Mouse (Mus musculus) intestine, embryonic 15.5 days (tissue): ENCODE measurements around the gene 1110008P14Rik. TPM values are rescaled to one million over a fixed set of nuclear protein-coding genes. Genes with fewer than 3 reads are reported as not detected.

Experiments used
- ATAC-seq: fragments of 200-750 bp; cut with Nextera tagmentation; 2 replicates; pipeline ENCODE4 v1.8.0; 2017; ENCODE audit warnings: moderate TSS enrichment, moderate library complexity
- H3K27ac ChIP-seq: fragments of 300-500 bp; sonication (generic); 2 replicates; pipeline ENCODE4 v1.5.1; 2015; ENCODE audit warnings: mild to moderate bottlenecking, inconsistent platforms
- H3K27me3 ChIP-seq: fragments of 300-500 bp; sonication (generic); replicated peaks from 2 replicates; pipeline ENCODE4 v1.6.1; 2015; ENCODE audit warnings: inconsistent platforms
- H3K36me3 ChIP-seq: fragments of 300-500 bp; sonication (generic); 2 replicates; pipeline ENCODE4 v1.6.1; 2015; ENCODE audit warnings: inconsistent platforms
- H3K4me1 ChIP-seq: fragments of 300-500 bp; sonication (generic); replicated peaks from 2 replicates; pipeline ENCODE4 v1.6.1; 2015; ENCODE audit warnings: inconsistent platforms
- H3K4me2 ChIP-seq: fragments of 300-500 bp; sonication (generic); replicated peaks from 2 replicates; pipeline ENCODE4 v1.6.1; 2015; ENCODE audit warnings: mild to moderate bottlenecking, inconsistent platforms
- H3K4me3 ChIP-seq: fragments of 300-500 bp; sonication (generic); replicated peaks from 2 replicates; pipeline ENCODE4 v1.5.1; 2015; ENCODE audit warnings: inconsistent platforms
- H3K9ac ChIP-seq: fragments of 300-500 bp; sonication (generic); 2 replicates; pipeline ENCODE4 v1.6.1; 2015; ENCODE audit warnings: inconsistent platforms
- H3K9me3 ChIP-seq: fragments of 300-500 bp; sonication (generic); 2 replicates; pipeline ENCODE4 v1.6.1; 2016; ENCODE audit warnings: inconsistent platforms
- WGBS: fragments of 180-500 bp; shearing (Covaris S2); methylation state at CpG from one replicate; pipeline ENCODE4 v1.1.7; 2015; 5-methylcytosine and 5-hydroxymethylcytosine counted together
- polyA plus RNA-seq: library from polyadenylated mRNA; unstranded; fragments of >200 nt; fragmentation: Nextera tagmentation; extraction: Ambion mirVana; gene quantifications from 2 replicates; pipeline ENCODE4 v1.2.1, GENCODE M21; 2015

1110008P14Rik gene
- polyA plus RNA-seq, 1 experiment from 2014 or later, result 38.6 TPM

- H3K9me3 ChIP-seq, result no peaks in the 10 kb centered on the region
- 80% methylated on average over 14 of the region's 14 CpGs for WGBS
Observed at GRCm38 (mm10) chr2:32344598-32345321, 37.0 kb downstream of the 1110008P14Rik start.

GRCm38 (mm10) chr2:32344056-32344455, 37.7 kb downstream of the 1110008P14Rik start:
- no peaks in the 10 kb centered on the region for H3K27me3 ChIP-seq
- 83% methylated on average over 10 of the region's 10 CpGs for WGBS
- no peak overlapping the region for H3K4me2 ChIP-seq
- no peaks in the 10 kb centered on the region for H3K36me3 ChIP-seq
- 0 out of 2 replicates have a peak, but pooled peaks cover 4% of the 10 kb centered on the region for H3K4me1 ChIP-seq
- ATAC-seq, result no peak
- H3K9ac ChIP-seq, result no peak overlapping the region
- no peaks in the 10 kb centered on the region for H3K9me3 ChIP-seq
- H3K27ac ChIP-seq, result no peak overlapping the region
- no peak overlapping the region for H3K4me3 ChIP-seq

More at GRCm38 (mm10) chr2:32344598-32345321, 37.0 kb downstream of the 1110008P14Rik start:
- no peak overlapping the region for H3K4me2 ChIP-seq
- H3K4me3 ChIP-seq, result no peak overlapping the region
- H3K4me1 ChIP-seq, result 0 out of 2 replicates have a peak, but pooled peaks cover 7% of the 10 kb centered on the region
- ATAC-seq, result no peak
- no peaks in the 10 kb centered on the region for H3K27me3 ChIP-seq
- H3K27ac ChIP-seq, result no peak overlapping the region
- H3K9ac ChIP-seq, result no peak overlapping the region
- H3K36me3 ChIP-seq, result no peaks in the 10 kb centered on the region

- H3K27ac ChIP-seq, result no peak overlapping the region
- H3K4me3 ChIP-seq, result no peak overlapping the region
- H3K4me2 ChIP-seq, result no peak overlapping the region
- ATAC-seq, result no peak
- WGBS, result 98% methylated on average over 2 of the region's 2 CpGs
- no peaks in the 10 kb centered on the region for H3K9me3 ChIP-seq
- no peaks in the 10 kb centered on the region for H3K36me3 ChIP-seq
- no peaks in the 10 kb centered on the region for H3K27me3 ChIP-seq
- H3K4me1 ChIP-seq, result 0 out of 2 replicates have a peak, but pooled peaks cover 4% of the 10 kb centered on the region
- no peak overlapping the region for H3K9ac ChIP-seq
Observed at GRCm38 (mm10) chr2:32343351-32343671, 38.4 kb downstream of the 1110008P14Rik start.

- no peak overlapping the region for H3K4me3 ChIP-seq
Observed at GRCm38 (mm10) chr2:32342539-32343350, 39.0 kb downstream of the 1110008P14Rik start.

GRCm38 (mm10) chr2:32342039-32342438, 39.7 kb downstream of the 1110008P14Rik start:
- 91% methylated on average over 4 of the region's 4 CpGs for WGBS
- H3K4me1 ChIP-seq, result 0 out of 2 replicates have a peak, but pooled peaks cover 4% of the 10 kb centered on the region
- no peaks in the 10 kb centered on the region for H3K9me3 ChIP-seq
- no peak overlapping the region for H3K4me2 ChIP-seq
- H3K9ac ChIP-seq, result no peak overlapping the region
- no peak overlapping the region for H3K4me3 ChIP-seq
- H3K27me3 ChIP-seq, result no peaks in the 10 kb centered on the region
- 0 out of 2 replicates have a peak, but pooled peaks cover 3% of the 10 kb centered on the region for H3K36me3 ChIP-seq
- H3K27ac ChIP-seq, result no peak overlapping the region
- ATAC-seq, result no peak

More at GRCm38 (mm10) chr2:32342539-32343350, 39.0 kb downstream of the 1110008P14Rik start:
- Histone ChIP-seq H3K9me3 (no peaks in the 10 kb centered on the region), H3K27me3 (no peaks in the 10 kb centered on the region), H3K27ac (no peak overlapping the region), H3K4me2 (no peak overlapping the region), H3K4me1 (0 out of 2 replicates have a peak, but pooled peaks cover 4% of the 10 kb centered on the region), H3K36me3 (0 out of 2 replicates have a peak, but pooled peaks cover under 1% of the 10 kb centered on the region), H3K9ac (no peak overlapping the region)
- ATAC-seq, result peak; percentile 54; the same call in 1 of the 2 replicates
- 71% methylated on average over 6 of the region's 6 CpGs for WGBS

GRCm38 (mm10) chr2:32341634-32341939, 40.2 kb downstream of the 1110008P14Rik start:
- no peak overlapping the region for H3K9ac ChIP-seq
- no peak overlapping the region for H3K4me2 ChIP-seq
- 0 out of 2 replicates have a peak, but pooled peaks cover 3% of the 10 kb centered on the region for H3K36me3 ChIP-seq
- no peak overlapping the region for H3K4me3 ChIP-seq
- no peaks in the 10 kb centered on the region for H3K9me3 ChIP-seq
- no peak for ATAC-seq
- no peaks in the 10 kb centered on the region for H3K27me3 ChIP-seq
- 79% methylated on average over 4 of the region's 4 CpGs for WGBS
- no peak overlapping the region for H3K27ac ChIP-seq
- 0 out of 2 replicates have a peak, but pooled peaks cover 4% of the 10 kb centered on the region for H3K4me1 ChIP-seq

GRCm38 (mm10) chr2:32340836-32341633, 40.7 kb downstream of the 1110008P14Rik start:
- Histone ChIP-seq H3K4me1 (0 out of 2 replicates have a peak, but pooled peaks cover 4% of the 10 kb centered on the region), H3K36me3 (0 out of 2 replicates have a peak, but pooled peaks cover 3% of the 10 kb centered on the region), H3K27ac (no peak overlapping the region), H3K27me3 (no peaks in the 10 kb centered on the region), H3K4me3 (no peak overlapping the region), H3K4me2 (no peak overlapping the region), H3K9me3 (no peaks in the 10 kb centered on the region), H3K9ac (no peak overlapping the region)
- WGBS, result 78% methylated on average over 13 of the region's 13 CpGs
- no peak for ATAC-seq

- H3K4me3 ChIP-seq, result no peak overlapping the region
- 0 out of 2 replicates have a peak, but pooled peaks cover 3% of the 10 kb centered on the region for H3K36me3 ChIP-seq
- no peak overlapping the region for H3K27ac ChIP-seq
- 0 out of 2 replicates have a peak, but pooled peaks cover 4% of the 10 kb centered on the region for H3K4me1 ChIP-seq
- no peaks in the 10 kb centered on the region for H3K27me3 ChIP-seq
- 50% methylated on average over 26 of the region's 26 CpGs for WGBS
- no peaks in the 10 kb centered on the region for H3K9me3 ChIP-seq
- no peak overlapping the region for H3K9ac ChIP-seq
- ATAC-seq, result no peak
- H3K4me2 ChIP-seq, result no peak overlapping the region
Observed at GRCm38 (mm10) chr2:32339912-32340642, 41.7 kb downstream of the 1110008P14Rik start.

- no peak for ATAC-seq
- no peak overlapping the region for H3K4me3 ChIP-seq
- WGBS, result 55% methylated on average over 15 of the region's 15 CpGs
Observed at GRCm38 (mm10) chr2:32335888-32336287, 45.9 kb downstream of the 1110008P14Rik start.

GRCm38 (mm10) chr2:32332159-32332558, 49.6 kb downstream of the 1110008P14Rik start:
- Histone ChIP-seq H3K4me1 (peaks cover 4% of the 10 kb centered on the region; the same call in 1 of the 2 replicates), H3K36me3 (peaks cover 6% of the 10 kb centered on the region; the same call in 1 of the 2 replicates), H3K4me3 (no peak overlapping the region), H3K27me3 (no peaks in the 10 kb centered on the region), H3K9me3 (no peaks in the 10 kb centered on the region), H3K9ac (no peak overlapping the region), H3K4me2 (no peak overlapping the region), H3K27ac (no peak overlapping the region)
- no peak for ATAC-seq
- WGBS, result 85% methylated on average over 5 of the region's 5 CpGs

More at GRCm38 (mm10) chr2:32335888-32336287, 45.9 kb downstream of the 1110008P14Rik start:
- H3K9ac ChIP-seq, result no peak overlapping the region
- H3K9me3 ChIP-seq, result no peaks in the 10 kb centered on the region
- H3K36me3 ChIP-seq, result peaks cover 10% of the 10 kb centered on the region; the same call in 1 of the 2 replicates
- H3K27ac ChIP-seq, result no peak overlapping the region
- H3K27me3 ChIP-seq, result no peaks in the 10 kb centered on the region
- no peak overlapping the region for H3K4me2 ChIP-seq
- no peaks in the 10 kb centered on the region for H3K4me1 ChIP-seq

- Histone ChIP-seq H3K4me3 (no peak overlapping the region), H3K36me3 (peaks cover 4% of the 10 kb centered on the region; the same call in 1 of the 2 replicates), H3K9me3 (no peaks in the 10 kb centered on the region), H3K4me1 (peaks cover 12% of the 10 kb centered on the region; the same call in 1 of the 2 replicates), H3K27me3 (no peaks in the 10 kb centered on the region), H3K9ac (no peak overlapping the region), H3K27ac (no peak overlapping the region; the same call in 1 of the 2 replicates), H3K4me2 (no peak overlapping the region)
- WGBS, result 43% methylated on average over 6 of the region's 6 CpGs
- no peak for ATAC-seq
Observed at GRCm38 (mm10) chr2:32329531-32329930, 52.2 kb downstream of the 1110008P14Rik start.
